Mouse (Mus musculus) E14TG2a.4 (cell line): ENCODE data around the gene 1110017D15Rik.

ENCODE experiments used
- CTCF ChIP-seq: conservative IDR thresholded peaks from 2 replicates; pipeline ENCODE4 v1.5.1; 2014; ENCODE audit warnings: low read length
- NANOG ChIP-seq: IDR thresholded peaks from 2 replicates; pipeline ENCODE4 v1.6.1; 2014; ENCODE audit warnings: borderline replicate concordance, low read length, mixed read lengths

DNA sequence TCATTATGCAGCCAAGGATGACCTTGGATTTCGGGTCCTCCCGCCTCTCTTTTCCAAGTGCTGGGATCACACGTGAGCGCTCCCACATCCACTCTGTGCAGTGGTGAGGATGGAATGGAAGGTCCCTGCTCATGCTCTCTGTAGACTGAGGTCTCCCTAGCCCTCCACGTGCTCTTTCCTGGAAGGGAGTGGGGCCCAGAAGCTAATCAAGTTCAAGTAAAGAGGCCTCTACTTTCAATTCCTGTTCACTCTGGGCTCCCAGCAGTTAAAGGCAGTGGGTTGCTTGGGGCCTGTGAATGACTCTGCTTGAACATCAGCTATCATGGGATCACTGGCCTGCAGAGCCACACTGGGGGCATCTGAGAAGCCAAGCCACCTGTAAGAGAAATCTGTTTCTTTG is 46.2 kb upstream of the 1110017D15Rik start:
- TF ChIP-seq CTCF = no peak
- no peak for TF ChIP-seq NANOG
